Mouse (Mus musculus) E14TG2a.4 (cell line): ENCODE data around the gene Cnot6l.

Source experiments
- CTCF ChIP-seq: conservative IDR thresholded peaks from 2 replicates; pipeline ENCODE4 v1.5.1; 2014; ENCODE audit warnings: low read length
- NANOG ChIP-seq: IDR thresholded peaks from 2 replicates; pipeline ENCODE4 v1.6.1; 2014; ENCODE audit warnings: borderline replicate concordance, low read length, mixed read lengths
- POU5F1 ChIP-seq: IDR thresholded peaks from 2 replicates; pipeline ENCODE4 v1.6.1; 2014; ENCODE audit warnings: low read length, borderline replicate concordance

DNA sequence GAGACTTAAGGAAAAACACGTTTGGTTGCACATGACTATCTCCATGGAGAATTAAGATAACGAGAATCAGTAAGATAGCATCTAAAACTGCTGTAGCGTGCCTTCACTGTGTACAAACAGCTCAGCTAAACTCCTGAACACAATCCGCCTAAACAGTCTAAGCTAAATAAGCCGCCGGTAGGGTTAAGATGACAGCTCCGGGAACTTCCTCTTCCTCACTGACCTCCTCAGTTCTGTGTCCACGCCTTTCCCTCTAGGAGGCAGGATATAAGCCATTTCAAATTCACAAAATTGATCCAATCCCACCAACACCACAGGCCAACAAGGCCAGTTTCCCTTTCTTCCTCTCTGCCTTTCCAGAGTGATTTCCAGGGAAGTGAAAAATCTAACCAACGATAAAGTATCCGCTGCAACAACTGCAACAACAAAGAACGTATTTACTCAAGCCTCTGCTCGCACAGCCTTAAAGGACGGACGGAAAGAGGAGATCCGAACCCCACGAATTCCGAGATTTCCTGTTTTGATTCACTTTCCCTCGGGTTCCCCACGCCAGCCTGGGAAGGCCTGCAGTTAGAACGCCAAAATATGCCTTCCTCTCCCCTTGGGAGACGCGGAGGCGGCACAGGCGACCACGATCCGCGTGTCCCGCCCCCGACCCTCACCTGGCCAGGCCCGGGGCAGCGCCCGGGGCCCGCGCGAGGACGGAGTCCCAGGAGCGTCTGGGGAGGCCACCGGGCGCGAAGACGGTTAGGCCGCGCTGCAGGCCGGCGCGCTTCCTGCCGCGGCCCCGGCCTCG lies 3.3 kb downstream of the Cnot6l start:
- TF ChIP-seq CTCF (no peak), NANOG (no peak), POU5F1 (no peak)
